Mouse (Mus musculus) subcutaneous adipose tissue, adult 2 months (tissue): Measurements from ENCODE around the gene Eps8. TPM values are rescaled to one million over a fixed set of nuclear protein-coding genes. Genes with fewer than 3 reads are reported as not detected.

Experiments
- polyA plus RNA-seq: library from polyadenylated mRNA; depleted of rRNA; stranded (reverse); fragments of >200 nt; gene quantifications from 2 replicates; pipeline ENCODE4 v1.2.3, GENCODE M21; 2012; ENCODE audit warnings: low replicate concordance; rRNA removed

Eps8 gene
- polyA plus RNA-seq = 9.8 and 14.4 TPM in 2 replicates

GRCm38 (mm10) chr6:137654776-137655175, at the start of gene Eps8:
Gene Eps8, minus strand, starts transcription at chr6:137654876.

Other genes starting within 250 kb of the Eps8 start
- gene Strap, start 80.2 kb upstream of the Eps8 start, polyA plus RNA-seq = 26.9 and 45.9 TPM in 2 replicates
- gene Dera, start 99.7 kb upstream of the Eps8 start, polyA plus RNA-seq = 15.7 and 22.0 TPM in 2 replicates